Mouse (Mus musculus) ES-E14 (cell line): ENCODE results near the gene Ugt1a8.

Experiments
- CHD2 ChIP-seq: IDR thresholded peaks from 2 replicates; pipeline ENCODE4 v1.6.1; 2014; ENCODE audit warnings: mild to moderate bottlenecking, low read depth, low read length, inconsistent platforms
- HCFC1 ChIP-seq: IDR thresholded peaks from 2 replicates; pipeline ENCODE4 v1.6.1; 2012; ENCODE audit warnings: low read length, inconsistent platforms, borderline replicate concordance; ENCODE audit not compliant: insufficient read depth
- MAFK ChIP-seq: IDR thresholded peaks from 2 replicates; pipeline ENCODE4 v1.6.1; 2014; ENCODE audit warnings: mild to moderate bottlenecking, low read depth, low read length, inconsistent platforms; ENCODE audit not compliant: insufficient read depth
- ZC3H11A ChIP-seq: IDR thresholded peaks from 2 replicates; pipeline ENCODE4 v1.6.1; 2012; ENCODE audit warnings: low read depth, mild to moderate bottlenecking, inconsistent platforms, low read length, borderline replicate concordance
- ZNF384 ChIP-seq: IDR thresholded peaks from 2 replicates; pipeline ENCODE4 v1.6.1; 2012; ENCODE audit warnings: low read depth, low read length, inconsistent platforms

DNA sequence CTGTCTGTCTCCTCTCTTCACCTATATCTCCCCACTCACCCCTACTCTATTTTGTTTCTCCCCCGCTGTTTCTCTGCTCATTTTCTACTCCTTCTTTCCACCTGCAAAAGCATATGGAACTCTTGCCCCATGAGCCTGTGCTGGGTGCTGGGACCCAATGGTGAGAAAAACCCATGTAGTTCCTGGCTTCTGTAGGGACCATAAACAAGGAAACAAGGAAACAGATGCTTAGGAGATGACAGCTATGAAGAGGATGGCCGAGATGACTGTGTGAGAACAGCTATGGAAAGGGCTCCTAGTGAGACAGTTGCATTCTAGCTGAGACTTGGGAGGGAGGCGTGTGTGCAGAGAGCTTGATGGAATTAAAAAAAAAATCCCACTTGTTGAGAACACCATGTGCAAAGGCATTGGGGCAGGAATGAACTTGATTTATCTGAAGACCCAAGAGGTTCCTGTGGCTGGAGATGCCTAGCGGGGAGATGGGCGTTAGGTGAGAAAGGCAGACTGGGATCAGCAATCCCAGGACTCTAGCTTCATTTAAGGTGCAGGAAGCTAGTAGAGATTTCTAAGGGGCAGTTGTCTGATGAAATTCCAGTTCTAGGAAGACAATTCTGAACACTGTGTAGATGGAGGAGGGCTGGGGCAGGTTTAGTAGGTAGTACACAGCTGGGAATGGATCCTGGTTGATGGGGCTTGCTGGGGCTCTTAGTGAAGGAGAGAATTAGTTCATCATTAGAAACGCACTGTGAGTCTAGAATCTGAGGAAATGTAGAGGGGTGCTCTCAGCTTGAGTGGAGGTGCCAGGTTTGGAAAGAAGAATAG is 143.6 kb downstream of the Ugt1a8 start:
- TF ChIP-seq ZC3H11A (no peak), CHD2 (no peak), HCFC1 (no peak), ZNF384 (no peak), MAFK (no peak)
